ENCODE assay signal across 11 mouse cellular contexts in the genomic region with DNA sequence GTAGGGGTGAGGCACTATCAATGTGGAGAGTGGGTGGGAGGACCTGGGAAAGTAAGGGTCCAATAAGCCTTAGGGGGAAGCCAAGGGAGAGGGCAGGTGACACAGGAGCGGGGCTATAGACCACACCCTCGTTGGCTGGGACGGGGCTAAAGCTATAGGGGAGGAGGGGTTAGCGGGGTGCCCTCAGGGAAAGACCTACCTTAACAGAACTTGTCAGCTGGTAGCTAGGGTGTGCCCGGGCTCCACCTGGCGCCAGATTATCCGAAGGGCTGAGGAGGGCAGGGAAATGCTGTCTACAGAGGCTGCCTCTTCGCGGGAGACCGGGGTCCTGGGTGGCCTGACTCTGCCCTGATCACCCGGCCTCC. TPM values are rescaled to one million over a fixed set of nuclear protein-coding genes. Genes with fewer than 3 reads are reported as not detected.
DNase-seq lines count a peak whose midpoint lies in the region; ATAC-seq and TF ChIP-seq lines count a peak whose summit lies in the region.
"Had no signal": no experiment of that assay in that cellular context is flagged by ENCODE, and none has a peak within 500 bp of the region (broad histone marks: within the 10 kb centered on the region; RNA-seq: fewer than 3 reads in every experiment).

No protein-coding gene starts in this region.

- peak overlapping the region; percentile 52 for H3K4me3 ChIP-seq in heart, embryonic 13.5 days
- H3K4me3 ChIP-seq in E14TG2a.4 (replicated peaks; ENCODE audit: low read length): peak overlapping the region; percentile 86
- H3K4me3 ChIP-seq in forebrain, embryonic 12.5 days (replicated peaks): peak overlapping the region; percentile 40; the same call in 1 of the 2 replicates
- H3K4me3 ChIP-seq in liver, embryonic 13.5 days (replicated peaks): no peak overlapping the region

- no peaks in the 10 kb centered on the region for H3K9me3 ChIP-seq in heart, embryonic 13.5 days
- H3K9me3 ChIP-seq in E14TG2a.4 (ENCODE audit: low read length): no peaks in the 10 kb centered on the region
- no peaks in the 10 kb centered on the region for H3K9me3 ChIP-seq in forebrain, embryonic 12.5 days
- no peaks in the 10 kb centered on the region for H3K9me3 ChIP-seq in liver, embryonic 13.5 days (replicated peaks)

- DNase-seq in heart, adult 8-10 months (ENCODE audit: low spot score): no peak
- no peak for DNase-seq in liver, embryonic 13.5 days
- no peak for DNase-seq in testis, postnatal 10 days (ENCODE audit: low spot score)
- no peak for DNase-seq in thymus, postnatal 0 days (ENCODE audit: low spot score)
- DNase-seq: adrenal gland, adult 2 months; gastrocnemius, postnatal 14 days; right cerebral cortex, postnatal 4 days had no signal

- H3K27ac ChIP-seq in heart, embryonic 13.5 days (replicated peaks): no peak overlapping the region
- H3K27ac ChIP-seq in forebrain, embryonic 12.5 days: no peak overlapping the region
- H3K27ac ChIP-seq in liver, embryonic 13.5 days: no peak overlapping the region

- H3K36me3 ChIP-seq in heart, embryonic 13.5 days: no peaks in the 10 kb centered on the region
- H3K36me3 ChIP-seq in E14TG2a.4 (ENCODE audit: insufficient read depth, low read length): no peaks in the 10 kb centered on the region
- H3K36me3 ChIP-seq in forebrain, embryonic 12.5 days (replicated peaks): no peaks in the 10 kb centered on the region
- H3K36me3 ChIP-seq in liver, embryonic 13.5 days: no peaks in the 10 kb centered on the region

- WGBS in heart, embryonic 13.5 days: 7% methylated on average over 11 of the region's 11 CpGs
- 11% methylated on average over 11 of the region's 11 CpGs for WGBS in forebrain, embryonic 12.5 days
- WGBS in liver, embryonic 13.5 days (ENCODE audit: insufficient replicate concordance): 14% methylated on average over 11 of the region's 11 CpGs

- 0 out of 2 replicates have a peak overlapping the region, but pooled peaks have one; percentile 68 for H3K9ac ChIP-seq in heart, embryonic 13.5 days
- no peak overlapping the region for H3K9ac ChIP-seq in forebrain, embryonic 12.5 days
- H3K9ac ChIP-seq in liver, embryonic 13.5 days: no peak overlapping the region

- H3K4me2 ChIP-seq in heart, embryonic 13.5 days: peak overlapping the region; percentile 72
- H3K4me2 ChIP-seq in forebrain, embryonic 12.5 days: peak overlapping the region; percentile 62; the same call in 1 of the 2 replicates
- peak overlapping the region; percentile 57; the same call in 1 of the 2 replicates for H3K4me2 ChIP-seq in liver, embryonic 13.5 days

- H3K4me1 ChIP-seq in heart, embryonic 13.5 days: peaks cover 44% of the 10 kb centered on the region
- H3K4me1 ChIP-seq in E14TG2a.4 (replicated peaks; ENCODE audit: low read depth, low read length): peaks cover 67% of the 10 kb centered on the region
- peaks cover 39% of the 10 kb centered on the region for H3K4me1 ChIP-seq in forebrain, embryonic 12.5 days
- H3K4me1 ChIP-seq in liver, embryonic 13.5 days (replicated peaks): peaks cover 20% of the 10 kb centered on the region

- no peak for ATAC-seq in heart, embryonic 13.5 days (ENCODE audit: extremely low read depth, insufficient number of reproducible peaks, low FRiP score, low TSS enrichment)
- ATAC-seq in forebrain, embryonic 12.5 days (ENCODE audit: low FRiP score): peak; percentile 7; the same call in 1 of the 2 replicates
- peak; percentile 27 for ATAC-seq in liver, embryonic 13.5 days (ENCODE audit: low read depth)
- ATAC-seq in cerebellum, adult (ENCODE audit: insufficient number of reproducible peaks, low FRiP score, low TSS enrichment): no peak

- H3K27me3 ChIP-seq in heart, embryonic 13.5 days (replicated peaks): peaks cover 84% of the 10 kb centered on the region
- H3K27me3 ChIP-seq in E14TG2a.4 (ENCODE audit: insufficient read depth, low read length): peaks cover 66% of the 10 kb centered on the region
- peaks cover 75% of the 10 kb centered on the region for H3K27me3 ChIP-seq in forebrain, embryonic 12.5 days
- H3K27me3 ChIP-seq in liver, embryonic 13.5 days: peaks cover 80% of the 10 kb centered on the region

- no peak for TF ChIP-seq CTCF in E14TG2a.4 (conservative IDR thresholded peaks at IDR 0.05; ENCODE audit: low read length)

RNA-seq across cellular contexts. Expression of a gene that starts 9.3 kb away (rescaled TPM):
- 2.2 and 3.1 TPM in 2 replicates for polyA plus RNA-seq in heart, embryonic 13.5 days (2015; fragmentation: Nextera tagmentation; extraction: Ambion mirVana)
- 10 to 100 TPM; 26.2 to 32.2 (median 30.3) TPM for total RNA-seq in heart, adult 8-10 months (2022)
- polyA plus RNA-seq in forebrain, embryonic 12.5 days (2016; fragmentation: Nextera tagmentation; extraction: Ambion mirVana): 1.9 and 2.6 TPM in 2 replicates
- polyA plus RNA-seq in liver, embryonic 13.5 days (2015; fragmentation: Nextera tagmentation; extraction: Ambion mirVana): 1.0 and 1.1 TPM in 2 replicates
- 0.29 and 0.39 TPM in 2 replicates for polyA plus RNA-seq in thymus, postnatal 0 days (2015; fragmentation: Nextera tagmentation; extraction: Ambion mirVana)

RNA-seq across cellular contexts. Expression of a gene that starts 34.8 kb away (rescaled TPM):
- 2.3 and 3.0 TPM in 2 replicates for polyA plus RNA-seq in heart, embryonic 13.5 days (2015; fragmentation: Nextera tagmentation; extraction: Ambion mirVana)
- 1 to 10 TPM in 1 of 4 experiments, under 1 TPM in 3; 0.44 to 1.2 (median 0.66) TPM for total RNA-seq in heart, adult 8-10 months (2022)
- 6.5 and 7.0 TPM in 2 replicates for polyA plus RNA-seq in forebrain, embryonic 12.5 days (2016; fragmentation: Nextera tagmentation; extraction: Ambion mirVana)
- polyA plus RNA-seq in liver, embryonic 13.5 days (2015; fragmentation: Nextera tagmentation; extraction: Ambion mirVana): 2.1 and 2.2 TPM in 2 replicates
- polyA plus RNA-seq in thymus, postnatal 0 days (2015; fragmentation: Nextera tagmentation; extraction: Ambion mirVana): 2.7 and 3.4 TPM in 2 replicates

RNA-seq across cellular contexts. Expression of a gene that starts 52.4 kb away (rescaled TPM):
- 4.0 and 4.3 TPM in 2 replicates for polyA plus RNA-seq in heart, embryonic 13.5 days (2015; fragmentation: Nextera tagmentation; extraction: Ambion mirVana)
- 1 to 10 TPM; 4.6 to 7.1 (median 5.2) TPM for total RNA-seq in heart, adult 8-10 months (2022)
- polyA plus RNA-seq in forebrain, embryonic 12.5 days (2016; fragmentation: Nextera tagmentation; extraction: Ambion mirVana): 1.9 and 2.0 TPM in 2 replicates
- 0.86 and 1.0 TPM in 2 replicates for polyA plus RNA-seq in liver, embryonic 13.5 days (2015; fragmentation: Nextera tagmentation; extraction: Ambion mirVana)
- 0.55 and 0.58 TPM in 2 replicates for polyA plus RNA-seq in thymus, postnatal 0 days (2015; fragmentation: Nextera tagmentation; extraction: Ambion mirVana)

Comparison
In these comparisons a context has a peak if more than half of its experiments do, and no peak if none do; other contexts are left out.
1. ATAC-seq: peak in forebrain, embryonic 12.5 days (single experiment) and liver, embryonic 13.5 days (single experiment); none in heart, embryonic 13.5 days (single experiment) and cerebellum, adult (single experiment).
2. Peak in every context shown above with its lines, with median percentiles within 50 percentile points of each other: H3K4me2 ChIP-seq.